Mouse (Mus musculus) heart, adult 2 months (tissue): ENCODE measurements around the gene Tmem177. TPM values are rescaled to one million over a fixed set of nuclear protein-coding genes. Genes with fewer than 3 reads are reported as not detected.
A peak's percentile ranks its signal among the peaks of the same experiment; 100 is the strongest.

Experiments used
- DNase-seq, 2 experiments: peaks; one replicate each; pipeline ENCODE4 v3.0.0; 2021
- H3K27ac ChIP-seq: fragments of 200-600 bp; 2 replicates; pipeline ENCODE4 v1.8.1; 2022
- H3K27me3 ChIP-seq: fragments of 200-500 bp; 2 replicates; pipeline ENCODE4 v1.6.1; 2012; ENCODE audit warnings: mild to moderate bottlenecking, low read length, inconsistent platforms, mixed read lengths; ENCODE audit not compliant: control insufficient read depth, insufficient read depth
- H3K36me3 ChIP-seq: fragments of 200-500 bp; 2 replicates; pipeline ENCODE4 v1.6.1; 2012; ENCODE audit warnings: low read length, inconsistent platforms; ENCODE audit not compliant: control insufficient read depth, insufficient read depth
- H3K4me1 ChIP-seq: fragments of 200-500 bp; 2 replicates; pipeline ENCODE4 v1.6.1; 2011; ENCODE audit warnings: low read length; ENCODE audit not compliant: control insufficient read depth, insufficient read depth
- H3K4me3 ChIP-seq: fragments of 200-600 bp; 2 replicates; pipeline ENCODE4 v1.8.1; 2022
- H3K79me2 ChIP-seq: fragments of 200-500 bp; replicated peaks from 2 replicates; pipeline ENCODE4 v1.6.1; 2012; ENCODE audit warnings: mild to moderate bottlenecking, inconsistent platforms, low read length, moderate library complexity, mixed read lengths; ENCODE audit not compliant: control insufficient read depth, insufficient read depth
- H3K9ac ChIP-seq: fragments of 200-500 bp; 2 replicates; pipeline ENCODE4 v1.6.1; 2012; ENCODE audit warnings: low read depth, mild to moderate bottlenecking, control low read depth, inconsistent platforms, low read length, mixed read lengths
- CTCF ChIP-seq: fragments of 200-600 bp; IDR thresholded peaks from 2 replicates; pipeline ENCODE4 v1.8.1; 2022; ENCODE audit warnings: antibody characterized with exemption, mild to moderate bottlenecking, moderate library complexity
- EP300 ChIP-seq: fragments of 200-500 bp; IDR thresholded peaks from 2 replicates; pipeline ENCODE4 v1.6.1; 2011; ENCODE audit warnings: low read depth, low read length, control low read depth; ENCODE audit not compliant: insufficient read depth
- POLR2A ChIP-seq: fragments of 200-500 bp; IDR thresholded peaks from 2 replicates; pipeline ENCODE4 v1.6.1; 2011; ENCODE audit warnings: mild to moderate bottlenecking, low read depth, low read length, control low read depth; ENCODE audit not compliant: insufficient read depth
- WGBS: fragments of 180-500 bp; shearing (Covaris S2); methylation state at CpG from one replicate; pipeline ENCODE4 v1.1.7; 2018; 5-methylcytosine and 5-hydroxymethylcytosine counted together
- intact Hi-C: fragments of 180-260 bp; cut with DNase I; formaldehyde crosslinking; loops from one replicate; pipeline ENCODE4 v1.15.1; 2025
- polyA plus RNA-seq: library from polyadenylated mRNA; depleted of rRNA; stranded (reverse); fragments of >200 nt; gene quantifications from 2 replicates; pipeline ENCODE4 v1.2.3, GENCODE M21; 2012
- total RNA-seq, 2 experiments: library from RNA; stranded (reverse); gene quantifications; 2 replicates each; pipeline ENCODE4 v1.2.3; 2021

Gene Tmem177
- total and polyA plus RNA-seq, 3 experiments: 7.5 to 10.6 (median 9.8) TPM

DNA sequence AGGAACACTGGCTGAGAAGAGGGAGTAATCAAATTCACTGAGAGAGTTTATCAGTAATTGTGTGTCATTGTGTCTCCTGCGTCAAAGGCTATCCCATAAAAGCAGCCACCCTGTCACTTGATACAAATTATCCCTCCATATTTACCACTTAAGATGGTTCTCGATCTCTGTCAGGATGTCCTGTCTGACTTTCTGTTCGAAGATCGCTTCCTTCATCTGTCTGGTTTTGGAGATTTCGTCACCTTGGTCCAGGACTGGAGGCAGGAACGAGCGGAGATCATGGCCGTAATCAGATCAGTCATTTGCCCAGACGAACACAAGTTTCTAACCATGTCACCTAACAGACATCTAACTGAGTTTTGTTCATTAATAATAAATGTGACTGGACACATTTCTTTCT lies 40.4 kb upstream of the Tmem177 start:
- no peak for TF ChIP-seq EP300
- no peak for TF ChIP-seq POLR2A
- TF ChIP-seq CTCF: no peak
- Histone ChIP-seq H3K27me3 (no peaks in the 10 kb centered on the region), H3K4me1 (no peaks in the 10 kb centered on the region), H3K4me3 (no peak overlapping the region), H3K79me2 (no peaks in the 10 kb centered on the region), H3K27ac (no peak overlapping the region), H3K9ac (no peak overlapping the region), H3K36me3 (no peaks in the 10 kb centered on the region)
- no peak for DNase-seq
- WGBS: 76% methylated on average over 9 of the region's 9 CpGs
- intact Hi-C loops: no loop called here

DNA sequence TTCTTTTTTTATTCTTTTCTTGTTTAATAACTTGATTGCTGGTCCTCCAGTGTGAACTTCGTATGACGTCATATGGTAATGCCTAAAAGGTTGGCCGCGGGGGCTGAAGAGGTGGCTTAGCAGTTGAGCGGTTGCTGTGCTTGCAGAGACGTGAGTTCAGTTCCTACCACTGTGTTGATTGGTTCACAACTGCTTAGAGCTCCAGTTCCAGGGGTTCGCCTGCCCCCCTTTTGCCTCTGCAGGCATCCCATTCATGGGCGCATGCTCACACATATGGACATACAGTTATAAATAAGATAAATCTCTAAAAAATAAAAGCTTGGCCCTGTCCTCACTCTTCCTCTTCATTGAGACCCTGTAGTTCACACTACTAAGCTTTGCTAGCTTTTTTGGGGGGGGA lies 37.1 kb upstream of the Tmem177 start:
- no peaks in the 10 kb centered on the region for H3K79me2 ChIP-seq
- no peaks in the 10 kb centered on the region for H3K36me3 ChIP-seq
- DNase-seq: no peak
- no peaks in the 10 kb centered on the region for H3K27me3 ChIP-seq
- H3K4me3 ChIP-seq: no peak overlapping the region
- H3K9ac ChIP-seq: no peak overlapping the region
- no peaks in the 10 kb centered on the region for H3K4me1 ChIP-seq
- WGBS: 89% methylated on average over 8 of the region's 8 CpGs
- TF ChIP-seq POLR2A: no peak
- TF ChIP-seq CTCF: no peak
- no peak for TF ChIP-seq EP300
- intact Hi-C loops: no loop called here
- H3K27ac ChIP-seq: no peak overlapping the region

DNA sequence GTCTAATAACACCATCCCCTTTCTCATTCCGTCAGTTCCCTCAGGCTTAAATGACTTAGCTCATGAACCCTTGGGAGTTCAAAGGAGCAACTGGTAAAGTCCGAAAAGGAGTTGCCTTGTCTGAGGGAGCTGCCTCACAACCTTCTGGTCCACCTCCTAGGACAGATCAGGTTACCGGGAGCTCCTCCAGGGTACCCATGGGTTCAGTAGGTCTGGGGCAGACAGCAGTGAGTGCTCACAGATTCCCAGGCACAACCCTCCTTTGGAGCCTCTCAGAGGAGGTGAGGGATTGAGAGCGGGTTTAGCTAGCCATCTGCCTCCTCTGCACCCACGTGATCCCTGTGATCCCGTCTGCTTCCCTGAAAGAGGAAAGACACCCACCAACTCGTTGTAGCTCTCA lies 23.9 kb upstream of the Tmem177 start:
- TF ChIP-seq EP300 (no peak), CTCF (no peak), POLR2A (no peak)
- Histone ChIP-seq H3K9ac (no peak overlapping the region), H3K4me1 (no peaks in the 10 kb centered on the region), H3K79me2 (no peaks in the 10 kb centered on the region), H3K27ac (no peak overlapping the region), H3K4me3 (no peak overlapping the region), H3K27me3 (no peaks in the 10 kb centered on the region), H3K36me3 (no peaks in the 10 kb centered on the region)
- DNase-seq: no peak
- WGBS: 36% methylated on average over 7 of the region's 7 CpGs
- intact Hi-C loops: no loop called here

DNA sequence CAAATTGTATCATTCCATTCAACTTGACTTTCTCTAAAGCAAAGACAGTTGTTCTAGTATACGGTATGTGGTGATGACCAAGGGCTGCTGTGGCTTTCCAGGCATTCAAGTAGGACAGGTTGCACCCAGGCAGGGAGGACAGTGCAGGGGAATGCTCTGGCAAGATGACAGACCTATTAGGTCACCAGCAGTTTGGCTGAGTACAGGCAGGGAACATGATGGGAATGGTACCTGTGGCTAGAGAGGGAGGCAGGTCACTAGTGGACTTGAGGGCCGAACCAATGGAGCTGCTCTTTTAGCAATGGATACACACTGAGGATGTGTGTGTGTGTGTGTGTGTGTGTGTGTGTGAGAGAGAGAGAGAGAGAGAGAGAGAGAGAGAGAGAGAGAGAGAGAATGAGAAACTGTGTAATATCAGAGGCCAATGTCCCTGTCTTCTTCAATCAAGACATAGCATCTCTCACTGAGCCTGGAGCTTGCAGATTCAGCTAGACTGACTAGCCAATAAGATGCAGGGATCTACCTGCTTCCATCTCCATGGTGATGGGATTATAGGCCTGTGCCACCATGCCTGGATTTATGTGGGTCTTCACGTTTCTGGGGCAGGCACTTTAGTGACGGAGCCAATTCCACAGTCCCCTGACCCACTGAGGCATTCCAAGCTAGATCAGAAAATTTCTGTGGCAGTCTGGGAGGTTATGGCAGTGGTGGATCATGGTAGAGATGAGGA lies 18.6 kb upstream of the Tmem177 start:
- H3K4me1 ChIP-seq: no peaks in the 10 kb centered on the region
- no peaks in the 10 kb centered on the region for H3K79me2 ChIP-seq
- intact Hi-C loops: no loop called here
- no peak overlapping the region for H3K4me3 ChIP-seq
- H3K27ac ChIP-seq: no peak overlapping the region
- H3K27me3 ChIP-seq: no peaks in the 10 kb centered on the region
- TF ChIP-seq CTCF (no peak), POLR2A (no peak), EP300 (no peak)
- WGBS: 85% methylated on average over 4 of the region's 4 CpGs
- DNase-seq: no peak
- H3K9ac ChIP-seq: no peak overlapping the region
- no peaks in the 10 kb centered on the region for H3K36me3 ChIP-seq

DNA sequence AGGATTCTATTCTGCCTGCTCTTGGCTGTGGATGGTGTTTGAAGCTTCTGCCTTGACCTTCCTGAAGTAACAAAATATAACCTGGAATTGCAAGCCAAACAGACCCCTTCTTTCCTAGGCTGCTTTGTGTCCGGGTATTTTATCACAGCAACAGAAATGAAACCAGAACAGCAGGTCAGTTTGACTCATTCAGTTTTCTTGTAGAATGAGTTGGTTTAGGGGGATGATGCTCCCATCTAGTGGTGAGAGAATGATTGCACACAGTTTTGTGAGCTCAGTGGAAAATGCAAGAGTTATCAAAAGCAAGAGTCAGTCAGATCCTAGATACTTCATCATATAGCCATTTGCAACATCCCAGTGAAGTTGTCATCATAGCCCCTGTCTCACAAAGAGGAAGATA lies 16.7 kb upstream of the Tmem177 start:
- intact Hi-C loops: loop anchor here (1.0 to 5.0 kb wide), 3 partner anchors 112 to 842 kb away; no protein-coding TSS in a partner anchor
- WGBS: 20% methylated on average over 1 of the region's 1 CpGs

DNA sequence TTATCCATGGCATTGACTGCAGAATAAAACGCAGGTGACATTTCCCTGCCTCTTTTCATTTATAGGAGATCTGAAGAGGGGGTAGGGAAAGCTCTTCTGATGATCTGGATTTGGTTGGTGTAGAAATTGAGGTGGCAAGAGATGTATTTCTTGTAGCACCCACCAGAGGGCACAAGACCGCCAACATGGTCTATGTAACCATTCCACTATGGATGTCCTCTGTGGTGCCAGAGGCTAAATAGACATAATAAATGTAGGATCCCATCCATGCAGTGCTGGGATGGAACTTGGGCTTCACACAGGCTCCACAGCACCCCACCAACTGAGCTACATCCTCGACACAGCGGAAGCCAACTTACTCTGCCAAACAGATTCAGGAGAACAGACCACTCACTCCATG lies 6.3 kb upstream of the Tmem177 start:
- Histone ChIP-seq H3K27ac (no peak overlapping the region), H3K79me2 (no peaks in the 10 kb centered on the region), H3K4me3 (no peak overlapping the region), H3K4me1 (no peaks in the 10 kb centered on the region), H3K27me3 (no peaks in the 10 kb centered on the region), H3K36me3 (no peaks in the 10 kb centered on the region), H3K9ac (no peak overlapping the region)
- no peak for DNase-seq
- 54% methylated on average over 4 of the region's 4 CpGs for WGBS
- intact Hi-C loops: loop anchor here (10.0 kb wide), 1 partner anchor 454 kb away; no protein-coding TSS in a partner anchor
- TF ChIP-seq POLR2A (no peak), CTCF (peak; percentile 64), EP300 (no peak)

More for the DNA sequence above, 16.7 kb upstream of the Tmem177 start:
- Histone ChIP-seq H3K36me3 (no peaks in the 10 kb centered on the region), H3K27me3 (no peaks in the 10 kb centered on the region), H3K4me1 (no peaks in the 10 kb centered on the region), H3K79me2 (no peaks in the 10 kb centered on the region), H3K9ac (no peak overlapping the region), H3K27ac (no peak overlapping the region), H3K4me3 (no peak overlapping the region)
- TF ChIP-seq CTCF (peak; percentile 76), POLR2A (no peak)
- DNase-seq: no peak
